Mouse (Mus musculus): ENCODE measurements at regions not wholly inside any gene's neighbourhood (a gene's known extent, or its start where the extent isn't known, plus 50 kb on each side); places are given as distances from the start of the nearest gene placed in this dataset.

DNA sequence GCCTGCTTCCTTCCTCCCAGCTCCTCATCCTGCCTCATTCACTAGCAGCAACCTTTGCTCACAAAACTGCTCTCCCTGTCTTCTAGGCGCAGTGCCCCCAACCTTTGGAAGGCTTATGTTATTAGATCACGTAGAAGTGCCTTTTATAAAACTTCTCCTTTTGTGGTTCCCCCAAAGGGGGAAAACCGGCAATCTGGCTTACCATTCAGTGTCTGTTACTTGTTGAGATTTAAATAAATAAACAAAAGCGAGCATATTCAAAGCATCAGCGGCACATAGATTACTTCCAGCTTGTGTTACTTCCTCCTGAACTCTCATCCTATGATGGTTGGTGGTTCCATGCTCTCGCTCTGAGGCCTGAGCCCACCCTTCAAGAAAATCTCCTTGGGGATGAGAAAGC, 312.5 kb downstream of the Pten start:
- no peak for TF ChIP-seq POLR2A (IDR thresholded peaks at IDR 0.05; ENCODE audit: borderline replicate concordance, control insufficient read depth, low read depth, low read length)
- TF ChIP-seq CTCF (IDR thresholded peaks at IDR 0.05; ENCODE audit: control insufficient read depth, insufficient read depth, low read length): no peak

Measured in bone marrow, adult 2 months (tissue).